Mouse (Mus musculus): ENCODE results near the gene Cotl1.

GRCm38 (mm10) chr8:119830589-119830988, 9.8 kb downstream of the Cotl1 start:
- no peak for TF ChIP-seq CTCF (IDR thresholded peaks at IDR 0.05; ENCODE audit: borderline replicate concordance, insufficient read depth, low read depth, low read length)
- TF ChIP-seq POLR2A (IDR thresholded peaks at IDR 0.05; ENCODE audit: borderline replicate concordance, insufficient read depth, low read length) = no peak

All from cerebellum, adult 2 months (tissue).